Mouse (Mus musculus) neural tube, embryonic 11.5 days (tissue): ENCODE measurements around the gene Cideb. TPM values are rescaled to one million over a fixed set of nuclear protein-coding genes. Genes with fewer than 3 reads are reported as not detected.

Source experiments
- ATAC-seq: fragments of 200-750 bp; cut with Nextera tagmentation; 2 replicates; pipeline ENCODE4 v1.8.0; 2017; ENCODE audit warnings: moderate number of reproducible peaks, mild to moderate bottlenecking, moderate TSS enrichment, moderate library complexity; ENCODE audit not compliant: insufficient read depth, low FRiP score, low TSS enrichment
- DNase-seq: peaks from one replicate; pipeline ENCODE4 v3.0.0-alpha.2; 2015; ENCODE audit warnings: low spot score
- H3K27ac ChIP-seq: fragments of 300-500 bp; sonication (generic); 2 replicates; pipeline ENCODE4 v1.5.1; 2014; ENCODE audit warnings: low read depth, mild to moderate bottlenecking, low read length
- H3K27me3 ChIP-seq: fragments of 300-500 bp; sonication (generic); 2 replicates; pipeline ENCODE4 v1.6.1; 2014; ENCODE audit warnings: mild to moderate bottlenecking, low read length, mixed read lengths; ENCODE audit not compliant: control insufficient read depth, insufficient read depth
- H3K36me3 ChIP-seq: fragments of 300-500 bp; sonication (generic); 2 replicates; pipeline ENCODE4 v1.6.1; 2014; ENCODE audit warnings: mild to moderate bottlenecking, low read length, moderate library complexity, mixed read lengths; ENCODE audit not compliant: control insufficient read depth, insufficient read depth
- H3K4me1 ChIP-seq: fragments of 300-500 bp; sonication (generic); 2 replicates; pipeline ENCODE4 v1.6.1; 2014; ENCODE audit warnings: low read length, mixed read lengths; ENCODE audit not compliant: control insufficient read depth, insufficient read depth
- H3K4me2 ChIP-seq: fragments of 300-500 bp; sonication (generic); 2 replicates; pipeline ENCODE4 v1.6.1; 2014; ENCODE audit warnings: low read depth, mild to moderate bottlenecking, moderate library complexity
- H3K4me3 ChIP-seq: fragments of 300-500 bp; sonication (generic); 2 replicates; pipeline ENCODE4 v1.5.1; 2014; ENCODE audit warnings: low read depth, low read length
- H3K9ac ChIP-seq: fragments of 300-500 bp; sonication (generic); 2 replicates; pipeline ENCODE4 v1.6.1; 2014; ENCODE audit warnings: mild to moderate bottlenecking, low read length
- H3K9me3 ChIP-seq: fragments of 300-500 bp; sonication (generic); 2 replicates; pipeline ENCODE4 v1.6.1; 2016; ENCODE audit warnings: low read length; ENCODE audit not compliant: control insufficient read depth
- WGBS: fragments of 180-500 bp; shearing (Covaris S2); extraction: QIAGEN DNeasy Blood & Tissue Kit; methylation state at CpG from one replicate; pipeline ENCODE4 v1.1.7; 2014; 5-methylcytosine and 5-hydroxymethylcytosine counted together
- polyA plus RNA-seq: library from polyadenylated mRNA; unstranded; fragments of >200 nt; fragmentation: Nextera tagmentation; extraction: Ambion mirVana; gene quantifications from 2 replicates; pipeline ENCODE4 v1.2.1, GENCODE M21; 2014

The Cideb gene
- polyA plus RNA-seq, 1 experiment from 2014 or later: 0.32 TPM

GRCm38 (mm10) chr14:55722438-55722945 is 35.8 kb downstream of the Cideb start:
- Histone ChIP-seq H3K4me3 (peak overlapping the region; percentile 55; the same call in 1 of the 2 replicates), H3K4me1 (no peaks in the 10 kb centered on the region), H3K4me2 (peak overlapping the region; percentile 46), H3K36me3 (0 out of 2 replicates have a peak, but pooled peaks cover under 1% of the 10 kb centered on the region), H3K27me3 (no peaks in the 10 kb centered on the region), H3K9ac (peak overlapping the region; percentile 81), H3K9me3 (no peaks in the 10 kb centered on the region), H3K27ac (no peak overlapping the region)
- DNase-seq (no peak), ATAC-seq (no peak; the same call in 1 of the 2 replicates)
- 45% methylated on average over 8 of the region's 8 CpGs for WGBS

GRCm38 (mm10) chr14:55721700-55722437 is 36.4 kb downstream of the Cideb start, which contains the start of gene Rabggta:
Rabggta (minus strand) TSS chr14:55722263.
- peak; percentile 92 for DNase-seq
- peak within 1 kb of the TSS; percentile 67 for H3K27ac ChIP-seq
- WGBS: under 1% methylated on average over 50 of the region's 50 CpGs
- H3K27me3 ChIP-seq: no peaks in the 10 kb centered on the region
- no peaks in the 10 kb centered on the region for H3K9me3 ChIP-seq
- H3K4me3 ChIP-seq: peak within 1 kb of the TSS; percentile 55
- peak within 1 kb of the TSS; percentile 81 for H3K9ac ChIP-seq
- peak; percentile 95 for ATAC-seq
- H3K4me2 ChIP-seq: peak within 1 kb of the TSS; percentile 46
- H3K4me1 ChIP-seq: no peaks in the 10 kb centered on the region
- H3K36me3 ChIP-seq: 0 out of 2 replicates have a peak, but pooled peaks cover 2% of the 10 kb centered on the region

GRCm38 (mm10) chr14:55721076-55721475 is 37.2 kb downstream of the Cideb start:
- H3K36me3 ChIP-seq: 0 out of 2 replicates have a peak, but pooled peaks cover 2% of the 10 kb centered on the region
- peak overlapping the region; percentile 55; the same call in 1 of the 2 replicates for H3K4me3 ChIP-seq
- no peaks in the 10 kb centered on the region for H3K4me1 ChIP-seq
- H3K4me2 ChIP-seq: peak overlapping the region; percentile 46
- no peak for ATAC-seq
- no peak for DNase-seq
- no peaks in the 10 kb centered on the region for H3K9me3 ChIP-seq
- no peaks in the 10 kb centered on the region for H3K27me3 ChIP-seq
- no peak overlapping the region for H3K27ac ChIP-seq
- peak overlapping the region; percentile 81; the same call in 1 of the 2 replicates for H3K9ac ChIP-seq
- WGBS: 77% methylated on average over 6 of the region's 6 CpGs

- Histone ChIP-seq H3K4me3 (no peak overlapping the region), H3K9me3 (no peaks in the 10 kb centered on the region), H3K4me1 (no peaks in the 10 kb centered on the region), H3K4me2 (no peak overlapping the region), H3K36me3 (0 out of 2 replicates have a peak, but pooled peaks cover 2% of the 10 kb centered on the region), H3K27ac (no peak overlapping the region), H3K9ac (no peak overlapping the region), H3K27me3 (no peaks in the 10 kb centered on the region)
- no peak for DNase-seq
- WGBS: 95% methylated on average over 12 of the region's 12 CpGs
- ATAC-seq: no peak
Observed at GRCm38 (mm10) chr14:55720666-55721065, 37.6 kb downstream of the Cideb start.

- Histone ChIP-seq H3K27ac (no peak overlapping the region), H3K9me3 (no peaks in the 10 kb centered on the region), H3K4me1 (no peaks in the 10 kb centered on the region), H3K9ac (no peak overlapping the region), H3K27me3 (no peaks in the 10 kb centered on the region), H3K36me3 (0 out of 2 replicates have a peak, but pooled peaks cover 2% of the 10 kb centered on the region), H3K4me2 (no peak overlapping the region), H3K4me3 (no peak overlapping the region)
- 86% methylated on average over 6 of the region's 6 CpGs for WGBS
- ATAC-seq: no peak
- DNase-seq: no peak
Observed at GRCm38 (mm10) chr14:55719737-55720136, 38.5 kb downstream of the Cideb start.

- no peak overlapping the region for H3K4me3 ChIP-seq
Observed at GRCm38 (mm10) chr14:55716884-55717283, 41.4 kb downstream of the Cideb start.

GRCm38 (mm10) chr14:55716271-55716670 is 42.0 kb downstream of the Cideb start:
- peaks cover 9% of the 10 kb centered on the region; the same call in 1 of the 2 replicates for H3K27me3 ChIP-seq
- DNase-seq: no peak

More at GRCm38 (mm10) chr14:55716884-55717283, 41.4 kb downstream of the Cideb start:
- 0 out of 2 replicates have a peak, but pooled peaks cover 2% of the 10 kb centered on the region for H3K36me3 ChIP-seq
- H3K27me3 ChIP-seq: peaks cover 9% of the 10 kb centered on the region; the same call in 1 of the 2 replicates
- no peaks in the 10 kb centered on the region for H3K9me3 ChIP-seq
- WGBS: 86% methylated on average over 8 of the region's 8 CpGs
- ATAC-seq: no peak
- no peak for DNase-seq
- H3K9ac ChIP-seq: no peak overlapping the region
- H3K4me1 ChIP-seq: 0 out of 2 replicates have a peak, but pooled peaks cover 3% of the 10 kb centered on the region
- H3K27ac ChIP-seq: no peak overlapping the region
- no peak overlapping the region for H3K4me2 ChIP-seq

GRCm38 (mm10) chr14:55714893-55715292 is 43.4 kb downstream of the Cideb start:
- Histone ChIP-seq H3K36me3 (0 out of 2 replicates have a peak, but pooled peaks cover 2% of the 10 kb centered on the region), H3K27me3 (peaks cover 9% of the 10 kb centered on the region; the same call in 1 of the 2 replicates), H3K4me2 (no peak overlapping the region), H3K27ac (no peak overlapping the region), H3K4me3 (no peak overlapping the region), H3K9ac (no peak overlapping the region), H3K4me1 (0 out of 2 replicates have a peak, but pooled peaks cover 3% of the 10 kb centered on the region), H3K9me3 (no peaks in the 10 kb centered on the region)
- WGBS: 47% methylated on average over 6 of the region's 6 CpGs
- no peak for ATAC-seq
- no peak for DNase-seq

More at GRCm38 (mm10) chr14:55716271-55716670, 42.0 kb downstream of the Cideb start:
- Histone ChIP-seq H3K4me2 (no peak overlapping the region), H3K4me3 (no peak overlapping the region), H3K9me3 (no peaks in the 10 kb centered on the region), H3K36me3 (0 out of 2 replicates have a peak, but pooled peaks cover 2% of the 10 kb centered on the region), H3K9ac (no peak overlapping the region), H3K4me1 (0 out of 2 replicates have a peak, but pooled peaks cover 3% of the 10 kb centered on the region), H3K27ac (no peak overlapping the region)
- WGBS: 93% methylated on average over 6 of the region's 6 CpGs
- no peak for ATAC-seq
